Mouse (Mus musculus) adrenal gland, postnatal 14 days (tissue): ENCODE data around the gene Csnk1e. TPM values are rescaled to one million over a fixed set of nuclear protein-coding genes. Genes with fewer than 3 reads are reported as not detected.

Experiments used
- DNase-seq: peaks from one replicate; pipeline ENCODE4 v3.0.0; 2021; ENCODE audit warnings: mixed read lengths
- total RNA-seq: library from RNA; stranded (reverse); gene quantifications from 2 replicates; pipeline ENCODE4 v1.2.3, GENCODE M21; 2021

The Csnk1e gene
- total RNA-seq, 1 experiment from 2014 or later = 66.7 TPM

DNA sequence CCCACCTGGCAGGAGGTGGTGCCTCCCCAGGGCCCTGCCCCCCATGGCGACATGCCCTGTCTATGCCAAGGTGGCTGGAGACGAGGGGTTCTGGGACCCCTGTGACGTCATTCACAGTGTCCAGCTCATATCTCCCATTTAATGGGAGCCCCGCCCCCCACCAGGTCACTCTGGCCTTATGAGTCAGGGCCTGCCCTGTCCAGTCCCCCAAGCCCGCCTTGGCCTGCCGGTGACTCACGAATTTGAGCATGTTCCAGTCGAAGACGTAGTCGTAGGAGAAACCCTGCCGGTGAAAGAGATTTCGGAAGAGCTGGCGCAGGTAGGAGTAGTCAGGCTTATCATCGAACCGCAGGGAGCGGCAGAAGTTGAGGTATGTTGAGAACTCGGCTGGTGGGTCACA is 30.8 kb downstream of the Csnk1e start:
- DNase-seq = peak; percentile 86

- no peak for DNase-seq
Observed at GRCm38 (mm10) chr15:79422715-79423243, 32.6 kb downstream of the Csnk1e start.

DNA sequence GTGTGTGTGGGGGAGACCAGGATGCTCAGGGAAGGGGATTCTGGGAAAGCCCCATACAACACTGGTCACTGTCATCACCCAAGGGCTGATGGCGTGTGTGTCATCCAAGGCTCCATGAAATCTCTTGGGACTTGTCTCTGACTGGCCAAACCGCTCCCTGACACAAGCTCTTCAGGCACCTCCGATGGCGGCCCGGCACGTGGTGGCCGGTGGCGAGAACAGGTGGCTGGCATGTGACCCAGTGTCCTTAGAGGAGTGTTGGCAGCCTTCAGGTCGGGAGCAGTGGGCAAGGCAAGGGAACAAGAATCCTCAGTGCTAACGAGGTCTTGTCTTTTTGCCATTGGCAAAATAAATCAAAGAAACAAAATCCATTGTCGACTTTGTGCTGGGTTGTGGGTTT is 36.7 kb downstream of the Csnk1e start:
- no peak for DNase-seq

DNA sequence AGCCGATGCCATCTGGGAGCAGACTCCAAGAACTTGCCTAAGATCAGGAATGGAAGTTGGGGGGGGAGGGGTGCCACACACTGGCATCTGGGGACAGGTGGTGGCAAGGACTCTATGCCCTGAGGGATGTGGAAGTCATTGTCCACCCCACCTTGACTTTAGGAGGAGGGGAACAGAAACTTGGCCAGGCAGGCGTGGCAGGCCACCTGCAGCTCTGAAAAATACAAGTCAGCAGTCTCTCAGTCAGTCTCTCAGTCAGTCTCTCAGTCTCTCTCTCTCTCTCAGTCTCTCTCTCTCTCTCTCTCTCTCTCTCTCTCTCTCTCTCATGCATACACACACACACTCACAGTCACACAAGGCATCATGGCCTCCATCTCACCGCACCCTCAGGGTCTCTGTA is 37.1 kb downstream of the Csnk1e start:
- no peak for DNase-seq

GRCm38 (mm10) chr15:79417379-79417778 is 38.0 kb downstream of the Csnk1e start:
- DNase-seq = no peak

- no peak for DNase-seq
Observed at GRCm38 (mm10) chr15:79416460-79417085, 38.8 kb downstream of the Csnk1e start.

DNA sequence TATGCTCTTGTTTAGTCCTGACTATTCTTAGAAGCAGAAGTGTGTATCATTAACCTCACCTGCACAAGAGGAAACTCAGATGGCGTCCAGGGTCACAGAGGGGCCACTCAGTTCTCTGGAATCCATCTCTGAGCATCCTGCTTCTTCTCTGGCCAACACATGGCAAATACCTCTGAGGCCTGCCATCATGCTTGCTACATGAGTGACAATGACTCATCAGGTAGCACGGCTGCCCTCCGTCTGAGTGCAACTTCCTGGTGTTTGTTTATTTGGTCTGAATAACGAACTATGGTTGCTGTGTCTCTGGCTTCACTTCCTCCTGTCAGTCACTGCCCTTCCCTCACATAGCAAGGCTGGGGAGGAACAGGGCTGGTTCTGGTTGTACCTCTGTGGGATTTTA is 40.9 kb downstream of the Csnk1e start:
- DNase-seq = no peak

- no peak for DNase-seq
Observed at GRCm38 (mm10) chr15:79413802-79414201, 41.6 kb downstream of the Csnk1e start.

- DNase-seq = no peak
Observed at GRCm38 (mm10) chr15:79413201-79413600, 42.2 kb downstream of the Csnk1e start.

DNA sequence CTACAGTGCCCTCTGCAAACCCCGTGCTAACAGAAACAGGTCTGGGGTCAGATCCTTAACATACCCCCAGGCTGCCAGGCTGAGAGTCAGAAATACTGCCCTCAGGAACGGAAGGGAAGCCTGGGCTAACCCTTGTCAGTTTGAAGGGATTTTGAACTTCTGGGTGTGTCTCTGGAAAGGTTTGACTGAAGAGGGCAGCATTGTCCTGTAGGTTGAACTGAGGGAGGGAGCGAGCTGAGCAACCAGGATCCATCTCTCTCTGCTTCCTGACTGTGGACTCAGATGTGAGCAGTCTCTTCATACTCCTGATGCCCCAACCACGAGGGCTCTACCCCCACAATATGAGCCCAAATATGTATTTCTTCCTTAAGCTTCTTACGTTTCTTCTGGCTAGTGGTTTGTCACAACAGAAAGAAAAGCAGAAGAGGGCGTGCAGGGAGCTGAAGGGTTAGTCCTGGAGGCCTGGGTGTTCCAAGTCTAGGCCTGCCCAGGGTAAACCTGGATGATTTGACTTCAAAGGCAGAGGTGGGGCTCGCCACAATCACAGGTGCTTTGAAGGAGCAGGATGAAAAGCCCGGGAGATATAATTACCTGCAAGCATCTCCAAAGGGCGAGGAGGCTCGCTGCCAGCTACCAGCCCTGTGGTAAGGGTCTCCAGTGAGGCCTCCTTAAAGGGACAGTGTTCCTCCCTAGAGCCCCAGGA is 43.9 kb downstream of the Csnk1e start:
- no peak for DNase-seq

DNA sequence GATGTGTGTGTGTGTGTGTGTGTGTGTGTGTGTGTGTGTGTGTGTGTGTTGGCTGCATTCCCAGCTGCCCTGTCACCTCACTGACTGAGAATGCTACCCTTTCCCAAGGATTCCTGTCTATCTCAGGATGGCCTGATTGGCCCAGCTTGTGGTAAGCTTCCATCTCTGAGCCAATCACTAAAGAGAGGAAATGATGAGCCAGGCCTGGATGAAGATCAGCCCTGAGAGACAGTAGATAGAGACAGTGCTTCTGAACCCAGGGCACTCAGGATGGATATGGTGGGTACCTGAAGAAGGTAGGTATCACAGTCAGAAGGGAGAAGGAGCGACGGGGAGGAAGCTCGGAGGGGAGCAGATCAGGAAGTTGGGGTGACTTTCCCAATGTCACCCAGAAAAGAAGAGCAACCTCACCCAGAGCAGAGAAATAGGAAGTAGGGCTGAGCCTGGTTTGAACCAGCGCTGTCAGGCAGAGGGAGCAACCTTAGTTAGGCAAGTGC is 46.2 kb downstream of the Csnk1e start:
- DNase-seq = peak; percentile 35

DNA sequence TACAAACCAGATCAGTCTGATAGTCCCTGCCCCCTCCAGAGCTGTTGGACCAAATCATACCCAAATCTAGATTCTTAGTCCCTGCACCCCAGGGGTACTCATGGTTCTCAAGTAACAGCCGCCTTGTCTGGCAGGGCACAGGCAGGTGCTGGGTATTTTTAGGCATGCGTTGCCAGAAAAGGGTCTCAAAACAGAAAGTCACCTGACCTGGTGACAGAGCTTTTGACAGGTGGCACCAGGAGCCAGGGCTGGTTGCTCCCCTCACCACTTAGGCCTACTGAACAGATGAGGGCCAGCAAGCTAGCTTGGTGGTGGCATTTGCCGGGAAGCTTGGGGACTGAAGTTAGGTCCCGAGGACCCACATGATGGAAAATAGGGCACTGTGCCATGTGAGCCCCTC is 48.8 kb downstream of the Csnk1e start:
- DNase-seq = no peak

GRCm38 (mm10) chr15:79404277-79404676 is 51.1 kb downstream of the Csnk1e start:
- DNase-seq = no peak

GRCm38 (mm10) chr15:79403763-79404210 is 51.6 kb downstream of the Csnk1e start:
- DNase-seq = no peak

DNA sequence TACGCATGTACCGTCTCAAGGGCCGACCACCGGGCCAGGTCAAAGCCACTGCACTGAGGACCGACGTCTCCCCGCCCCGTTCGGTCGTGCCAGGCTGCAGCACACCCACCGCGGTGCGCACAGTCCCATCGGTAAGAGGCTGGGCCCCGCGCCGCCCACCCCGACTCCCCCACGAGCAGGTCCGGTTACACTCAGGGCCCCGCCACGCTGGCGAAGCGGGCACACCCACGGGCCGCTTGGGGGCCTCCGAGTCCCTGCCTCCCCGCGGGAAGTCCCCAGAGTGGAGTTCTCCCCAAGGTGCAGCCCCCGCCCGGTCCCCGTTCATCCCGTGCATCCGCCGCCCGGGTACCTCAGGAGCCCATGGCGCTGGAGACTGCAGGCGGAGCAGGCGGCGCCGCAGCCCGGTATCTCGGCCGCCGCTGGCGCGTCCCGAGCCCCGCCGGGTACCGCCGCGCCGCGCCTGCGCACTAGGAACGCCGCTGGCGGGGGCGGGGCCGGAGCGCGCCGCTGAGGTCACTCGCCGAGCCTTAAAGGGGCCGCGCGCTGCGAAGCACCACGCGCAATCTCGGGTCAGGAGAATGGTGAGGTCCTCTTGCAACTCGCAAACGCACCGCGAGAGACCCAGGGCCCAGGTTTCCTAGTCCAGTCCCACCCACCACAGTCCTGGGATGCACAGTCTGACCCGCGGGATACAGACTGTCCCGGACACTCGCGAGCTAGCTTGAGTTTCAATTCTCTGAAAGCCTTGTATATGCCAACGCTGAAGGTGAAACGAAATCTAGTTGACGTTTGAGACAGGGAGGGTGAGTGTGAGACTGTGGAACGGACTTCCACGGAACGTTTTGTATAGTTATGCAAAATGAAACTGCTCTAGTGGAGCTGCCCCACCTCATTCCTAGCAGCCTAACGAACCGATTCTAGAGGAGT is 52.3 kb downstream of the Csnk1e start, which contains the start of gene Tmem184b:
Gene Tmem184b (minus strand): TSS at position 734 of the 927 bp plus-strand sequence.
- peak; percentile 92 for DNase-seq

GRCm38 (mm10) chr15:79402176-79402575 is 53.2 kb downstream of the Csnk1e start:
- DNase-seq = no peak

GRCm38 (mm10) chr15:79400975-79401365 is 54.4 kb downstream of the Csnk1e start:
- peak; percentile 45 for DNase-seq

GRCm38 (mm10) chr15:79400134-79400974 is 55.0 kb downstream of the Csnk1e start:
- DNase-seq = no peak

DNA sequence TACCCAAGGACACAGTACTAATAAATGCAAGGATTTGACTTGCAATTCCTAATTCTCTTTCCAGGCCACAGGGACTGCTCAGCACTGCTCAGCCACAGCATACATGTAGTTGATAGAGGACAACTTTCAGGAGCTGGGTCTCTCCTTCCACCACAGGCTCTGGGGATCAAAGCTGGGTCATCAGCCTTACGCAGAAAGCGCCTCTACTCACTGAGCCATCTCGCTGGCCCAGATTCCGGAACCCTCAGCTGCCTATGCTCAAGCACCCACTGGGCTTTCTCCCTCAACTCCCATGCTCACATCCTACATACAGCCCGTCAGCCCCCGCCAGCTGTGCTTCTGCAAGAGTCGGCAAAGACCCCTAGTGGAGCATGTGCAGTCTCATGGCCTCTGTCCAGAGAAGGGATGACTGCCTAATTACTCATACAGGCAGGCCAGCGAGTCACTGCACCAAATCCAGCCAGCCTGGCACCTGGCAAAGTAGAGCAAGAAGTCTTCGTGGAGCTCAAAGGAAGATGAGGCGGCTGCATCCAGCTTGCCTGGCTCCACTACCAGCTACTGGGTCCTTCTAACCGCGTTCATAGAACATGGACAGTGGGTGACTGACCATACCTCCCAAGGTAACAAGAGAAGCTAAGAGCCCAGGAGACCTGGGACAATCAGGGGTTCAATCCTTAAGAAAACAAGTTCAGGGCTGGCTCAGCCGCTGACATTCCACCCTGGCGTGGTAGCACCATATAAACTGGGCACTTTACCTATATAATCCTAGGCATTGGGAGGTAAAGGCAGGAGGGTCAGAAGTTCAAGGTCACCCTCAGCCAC is 55.9 kb downstream of the Csnk1e start:
- DNase-seq = no peak

- DNase-seq = peak; percentile 61
Observed at GRCm38 (mm10) chr15:79396736-79397135, 58.6 kb downstream of the Csnk1e start.
